ENCODE assay signal across 9 mouse cellular contexts in genomic region chr6:116651437-116652118, GRCm38 (mm10). TPM values are rescaled to one million over a fixed set of nuclear protein-coding genes. Genes with fewer than 3 reads are reported as not detected.
DNase-seq lines count a peak whose midpoint lies in the region; ATAC-seq and TF ChIP-seq lines count a peak whose summit lies in the region.
"Had no signal": no experiment of that assay in that cellular context is flagged by ENCODE, and none has a peak within 500 bp of the region (broad histone marks: within the 10 kb centered on the region; RNA-seq: fewer than 3 reads in every experiment).

No protein-coding gene starts in this region.

- peaks cover 12% of the 10 kb centered on the region for H3K36me3 ChIP-seq in liver, adult 2 months (ENCODE audit: control insufficient read depth, insufficient read depth, low read length)
- H3K36me3 ChIP-seq in stomach, embryonic 16.5 days (ENCODE audit: control insufficient read depth, insufficient read depth, low read length): no peaks in the 10 kb centered on the region
- H3K36me3 ChIP-seq in forebrain, embryonic 12.5 days (replicated peaks): peaks cover 3% of the 10 kb centered on the region; the same call in 1 of the 2 replicates

- H3K27me3 ChIP-seq in liver, adult 2 months (ENCODE audit: control insufficient read depth, insufficient read depth, low read length): no peaks in the 10 kb centered on the region
- H3K27me3 ChIP-seq in stomach, embryonic 16.5 days (ENCODE audit: control insufficient read depth, insufficient read depth, low read length): no peaks in the 10 kb centered on the region
- no peaks in the 10 kb centered on the region for H3K27me3 ChIP-seq in forebrain, embryonic 12.5 days
- H3K27me3 ChIP-seq: midbrain, embryonic 12.5 days had no signal

- H3K79me2 ChIP-seq in liver, adult 2 months (ENCODE audit: control insufficient read depth, insufficient read depth, low read length): 0 out of 2 replicates have a peak, but pooled peaks cover 2% of the 10 kb centered on the region

- intact Hi-C loops in heart, postnatal 14 days (cut with DNase I): loop anchor here (1.0 to 5.0 kb wide), 3 partner anchors 19 to 1176 kb away; no protein-coding TSS in a partner anchor

- peak overlapping the region; percentile 36 for H3K4me2 ChIP-seq in stomach, embryonic 16.5 days (ENCODE audit: low read depth, low read length)
- no peak overlapping the region for H3K4me2 ChIP-seq in forebrain, embryonic 12.5 days
- H3K4me2 ChIP-seq: midbrain, embryonic 12.5 days had no signal

- 15% methylated on average over 20 of the region's 20 CpGs for WGBS in liver, adult 2 months
- WGBS in stomach, embryonic 16.5 days: 56% methylated on average over 20 of the region's 20 CpGs
- WGBS in forebrain, embryonic 12.5 days: 85% methylated on average over 20 of the region's 20 CpGs

- peak overlapping the region; percentile 83 for H3K9ac ChIP-seq in liver, adult 2 months (ENCODE audit: low read depth, low read length)
- peak overlapping the region; percentile 48 for H3K9ac ChIP-seq in stomach, embryonic 16.5 days (ENCODE audit: low read length)
- H3K9ac ChIP-seq in forebrain, embryonic 12.5 days: no peak overlapping the region
- H3K9ac ChIP-seq: midbrain, embryonic 12.5 days had no signal

- H3K4me1 ChIP-seq in liver, adult 2 months (ENCODE audit: control insufficient read depth, insufficient read depth, low read length): peaks cover 23% of the 10 kb centered on the region
- H3K4me1 ChIP-seq in stomach, embryonic 16.5 days (ENCODE audit: control insufficient read depth, insufficient read depth, low read length): peaks cover 14% of the 10 kb centered on the region
- no peaks in the 10 kb centered on the region for H3K4me1 ChIP-seq in forebrain, embryonic 12.5 days
- H3K4me1 ChIP-seq: midbrain, embryonic 12.5 days had no signal

- H3K27ac ChIP-seq in liver, adult 2 months (replicated peaks; ENCODE audit: insufficient read depth, low read depth, low read length): peak overlapping the region; percentile 72
- peak overlapping the region; percentile 5; the same call in 1 of the 2 replicates for H3K27ac ChIP-seq in stomach, embryonic 16.5 days (ENCODE audit: low read length)
- H3K27ac ChIP-seq in forebrain, embryonic 12.5 days: no peak overlapping the region
- H3K27ac ChIP-seq: midbrain, embryonic 12.5 days had no signal

- peak; percentile 55 for DNase-seq in adrenal gland, adult 2 months
- DNase-seq in adrenal gland, postnatal 4 days (ENCODE audit: low spot score in 2 of 2): no peak
- no peak for DNase-seq in brain, embryonic 14.5 days (ENCODE audit: low read depth)
- DNase-seq in heart, postnatal 14 days: peak; percentile 72 to 75
- peak; percentile 68 for DNase-seq in liver, adult 2 months (ENCODE audit: extremely low read depth, low read depth, low spot score)

- no peak for ATAC-seq in stomach, embryonic 16.5 days (ENCODE audit: insufficient read depth, low FRiP score)
- no peak for ATAC-seq in CD4-positive, CD25-positive, alpha-beta regulatory T cell, adult 4 months
- ATAC-seq in forebrain, embryonic 12.5 days (ENCODE audit: low FRiP score): no peak

- TF ChIP-seq POLR2A in brain, embryonic 14.5 days (IDR thresholded peaks at IDR 0.05; ENCODE audit: borderline replicate concordance, extremely low read depth, insufficient read depth, insufficient read length, poor library complexity, severe bottlenecking): no peak
- TF ChIP-seq POLR2A in liver, adult 2 months (IDR thresholded peaks at IDR 0.05; ENCODE audit: extremely low read depth, insufficient read depth, low read length): no peak

- H3K9me3 ChIP-seq in stomach, embryonic 16.5 days (replicated peaks; ENCODE audit: control insufficient read depth, low read length): no peaks in the 10 kb centered on the region
- no peaks in the 10 kb centered on the region for H3K9me3 ChIP-seq in forebrain, embryonic 12.5 days
- H3K9me3 ChIP-seq: midbrain, embryonic 12.5 days had no signal

- H3K4me3 ChIP-seq in liver, adult 2 months (ENCODE audit: insufficient read depth, low read depth, low read length): peak overlapping the region; percentile 71
- peak overlapping the region; percentile 37 for H3K4me3 ChIP-seq in stomach, embryonic 16.5 days (replicated peaks; ENCODE audit: low read length)
- H3K4me3 ChIP-seq in forebrain, embryonic 12.5 days (replicated peaks): no peak overlapping the region
- H3K4me3 ChIP-seq: midbrain, embryonic 12.5 days had no signal

- 0 out of 2 replicates have a peak, but pooled peaks have one; percentile 1 for TF ChIP-seq CTCF in brain, embryonic 14.5 days (IDR thresholded peaks at IDR 0.05; ENCODE audit: borderline replicate concordance, extremely low read depth, insufficient read depth, insufficient read length)
- TF ChIP-seq CTCF in liver, adult 2 months (IDR thresholded peaks at IDR 0.05; ENCODE audit: low read depth, low read length): peak; percentile 81

RNA-seq across cellular contexts. Expression of gene Depp1, which starts 1.2 kb away (rescaled TPM):
- total RNA-seq in adrenal gland, adult 2 months (2021): 10 to 100 TPM in 1 of 2 experiments, 1 to 10 TPM in 1; 3.8 to 13.4 TPM
- polyA plus RNA-seq in adrenal gland, adult 2 months (2012; rRNA removed): 16.6 and 22.8 TPM in 2 replicates
- 10 to 100 TPM in 1 of 2 experiments, 1 to 10 TPM in 1; 7.1 to 13.3 TPM for total RNA-seq in adrenal gland, postnatal 4 days (2021)
- polyA plus RNA-seq in brain, embryonic 14.5 days (2012; rRNA removed): 3.2 and 3.4 TPM in 2 replicates
- total RNA-seq in heart, postnatal 14 days (2021): 100 to 1,000 TPM in 1 of 2 experiments, 10 to 100 TPM in 1; 99.4 to 129 TPM
- total RNA-seq in liver, adult 2 months (2014; rRNA removed): 125 and 199 TPM in 2 replicates
- polyA plus RNA-seq in liver, adult 2 months (2012; rRNA removed): 210 and 244 TPM in 2 replicates
- polyA plus RNA-seq in stomach, embryonic 16.5 days (2015; fragmentation: Nextera tagmentation; extraction: Ambion mirVana): 30.6 and 40.4 TPM in 2 replicates
- polyA plus RNA-seq in CD4-positive, CD25-positive, alpha-beta regulatory T cell, adult 4 months (2017; shearing (Covaris generic)): not detected
- 4.2 and 4.8 TPM in 2 replicates for polyA plus RNA-seq in forebrain, embryonic 12.5 days (2016; fragmentation: Nextera tagmentation; extraction: Ambion mirVana)

RNA-seq across cellular contexts. Expression of gene Rassf4, which starts 22.2 kb away (rescaled TPM):
- 1 to 10 TPM; 3.9 to 7.4 TPM for total RNA-seq in adrenal gland, adult 2 months (2021)
- 2.3 TPM in 2 replicates for polyA plus RNA-seq in adrenal gland, adult 2 months (2012; rRNA removed)
- 1 to 10 TPM; 5.7 to 7.7 TPM for total RNA-seq in adrenal gland, postnatal 4 days (2021)
- 6.8 and 11.2 TPM in 2 replicates for polyA plus RNA-seq in brain, embryonic 14.5 days (2012; rRNA removed)
- 1 to 10 TPM; 7.7 TPM for total RNA-seq in heart, postnatal 14 days (2021)
- 3.1 and 3.6 TPM in 2 replicates for total RNA-seq in liver, adult 2 months (2014; rRNA removed)
- 1.3 and 2.2 TPM in 2 replicates for polyA plus RNA-seq in liver, adult 2 months (2012; rRNA removed)
- polyA plus RNA-seq in stomach, embryonic 16.5 days (2015; fragmentation: Nextera tagmentation; extraction: Ambion mirVana): 8.8 and 10.3 TPM in 2 replicates
- 1 to 10 TPM; 3.2 to 5.1 TPM for polyA plus RNA-seq in CD4-positive, CD25-positive, alpha-beta regulatory T cell, adult 4 months (2017; shearing (Covaris generic))
- 17.1 and 19.9 TPM in 2 replicates for polyA plus RNA-seq in forebrain, embryonic 12.5 days (2016; fragmentation: Nextera tagmentation; extraction: Ambion mirVana)

RNA-seq across cellular contexts. Expression of gene Zfp422, which starts 22.8 kb away (rescaled TPM):
- 10 to 100 TPM; 14.8 to 22.9 TPM for total RNA-seq in adrenal gland, adult 2 months (2021)
- polyA plus RNA-seq in adrenal gland, adult 2 months (2012; rRNA removed): 5.0 and 6.6 TPM in 2 replicates
- 10 to 100 TPM; 32.3 to 37.3 TPM for total RNA-seq in adrenal gland, postnatal 4 days (2021)
- polyA plus RNA-seq in brain, embryonic 14.5 days (2012; rRNA removed): 112 and 162 TPM in 2 replicates
- 10 to 100 TPM; 28.9 to 29.5 TPM for total RNA-seq in heart, postnatal 14 days (2021)
- total RNA-seq in liver, adult 2 months (2014; rRNA removed): 5.6 and 7.0 TPM in 2 replicates
- polyA plus RNA-seq in liver, adult 2 months (2012; rRNA removed): 6.6 and 7.0 TPM in 2 replicates
- polyA plus RNA-seq in stomach, embryonic 16.5 days (2015; fragmentation: Nextera tagmentation; extraction: Ambion mirVana): 119 and 123 TPM in 2 replicates
- 10 to 100 TPM; 24.6 to 27.0 TPM for polyA plus RNA-seq in CD4-positive, CD25-positive, alpha-beta regulatory T cell, adult 4 months (2017; shearing (Covaris generic))
- 316 and 342 TPM in 2 replicates for polyA plus RNA-seq in forebrain, embryonic 12.5 days (2016; fragmentation: Nextera tagmentation; extraction: Ambion mirVana)

Comparison
In these comparisons a context has a peak if more than half of its experiments do, and no peak if none do; other contexts are left out.
1. DNase-seq: peak in adrenal gland, adult 2 months (single experiment), heart, postnatal 14 days (2 of 2) and liver, adult 2 months (single experiment); none in adrenal gland, postnatal 4 days (0 of 2) and brain, embryonic 14.5 days (single experiment).